Mouse (Mus musculus): ENCODE results near the gene Cerk. TPM values are rescaled to one million over a fixed set of nuclear protein-coding genes. Genes with fewer than 3 reads are reported as not detected.

Gene Cerk
- polyA plus RNA-seq, 1 experiment from 2014 or later, result 12.4 TPM

DNA sequence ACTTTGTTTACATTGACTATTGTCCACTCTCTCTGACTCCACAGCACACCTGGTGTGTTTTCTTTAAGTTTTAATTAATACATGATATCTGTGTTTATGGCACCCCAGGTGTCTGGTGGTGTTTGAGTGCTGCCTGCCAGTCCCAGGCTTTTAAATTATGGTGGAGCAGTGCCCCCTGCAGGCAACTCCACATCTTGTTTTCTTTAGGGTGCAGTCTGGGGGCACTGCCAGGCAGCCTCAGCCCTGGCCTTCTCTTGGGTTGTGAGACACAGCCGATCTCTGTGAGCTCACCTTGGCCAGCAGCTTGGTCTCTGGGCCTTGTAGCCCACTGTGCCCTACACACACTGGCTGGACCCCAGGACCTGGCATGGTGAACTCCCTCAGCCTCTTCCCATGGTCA is 61.6 kb downstream of the Cerk start:
- no peak overlapping the region for H3K4me3 ChIP-seq
- no peak overlapping the region for H3K4me2 ChIP-seq
- H3K9me3 ChIP-seq, result no peaks in the 10 kb centered on the region
- no peaks in the 10 kb centered on the region for H3K27me3 ChIP-seq (replicated peaks)
- 50% methylated on average over 1 of the region's 1 CpGs for WGBS
- peaks cover 85% of the 10 kb centered on the region for H3K36me3 ChIP-seq
- 0 out of 2 replicates have a peak overlapping the region, but pooled peaks have one; percentile 5 for H3K9ac ChIP-seq
- H3K27ac ChIP-seq (replicated peaks), result no peak overlapping the region
- ATAC-seq (ENCODE audit: extremely low read depth, insufficient number of reproducible peaks, low FRiP score, low TSS enrichment), result no peak
- H3K4me1 ChIP-seq, result peaks cover 13% of the 10 kb centered on the region; the same call in 1 of the 2 replicates

DNA sequence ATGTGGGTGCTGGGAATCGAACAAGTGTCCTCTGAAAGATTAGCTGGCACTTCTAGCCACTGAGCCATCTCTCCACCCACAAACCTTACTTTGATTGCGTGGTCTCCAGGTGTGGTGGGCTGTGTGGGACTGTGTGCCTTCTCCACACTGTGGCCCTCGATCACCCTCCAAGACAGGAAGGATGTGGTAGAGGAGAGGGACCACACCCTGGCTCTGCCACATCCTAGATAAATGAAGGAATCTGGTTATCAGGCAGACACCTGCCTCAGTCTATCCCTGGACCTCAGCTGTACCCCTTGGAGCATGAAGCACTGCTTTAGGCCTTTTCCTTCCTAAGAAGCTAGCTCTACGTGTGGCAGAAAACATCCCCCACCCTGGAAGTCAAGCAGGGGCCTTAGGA is 62.5 kb downstream of the Cerk start:
- Histone ChIP-seq H3K27me3 (replicated peaks) (no peaks in the 10 kb centered on the region), H3K27ac (replicated peaks) (no peak overlapping the region), H3K4me3 (no peak overlapping the region), H3K4me1 (peaks cover 13% of the 10 kb centered on the region; the same call in 1 of the 2 replicates), H3K4me2 (no peak overlapping the region), H3K9me3 (no peaks in the 10 kb centered on the region), H3K36me3 (peaks cover 85% of the 10 kb centered on the region), H3K9ac (no peak overlapping the region)
- no peak for ATAC-seq (ENCODE audit: extremely low read depth, insufficient number of reproducible peaks, low FRiP score, low TSS enrichment)
- 85% methylated on average over 4 of the region's 4 CpGs for WGBS

DNA sequence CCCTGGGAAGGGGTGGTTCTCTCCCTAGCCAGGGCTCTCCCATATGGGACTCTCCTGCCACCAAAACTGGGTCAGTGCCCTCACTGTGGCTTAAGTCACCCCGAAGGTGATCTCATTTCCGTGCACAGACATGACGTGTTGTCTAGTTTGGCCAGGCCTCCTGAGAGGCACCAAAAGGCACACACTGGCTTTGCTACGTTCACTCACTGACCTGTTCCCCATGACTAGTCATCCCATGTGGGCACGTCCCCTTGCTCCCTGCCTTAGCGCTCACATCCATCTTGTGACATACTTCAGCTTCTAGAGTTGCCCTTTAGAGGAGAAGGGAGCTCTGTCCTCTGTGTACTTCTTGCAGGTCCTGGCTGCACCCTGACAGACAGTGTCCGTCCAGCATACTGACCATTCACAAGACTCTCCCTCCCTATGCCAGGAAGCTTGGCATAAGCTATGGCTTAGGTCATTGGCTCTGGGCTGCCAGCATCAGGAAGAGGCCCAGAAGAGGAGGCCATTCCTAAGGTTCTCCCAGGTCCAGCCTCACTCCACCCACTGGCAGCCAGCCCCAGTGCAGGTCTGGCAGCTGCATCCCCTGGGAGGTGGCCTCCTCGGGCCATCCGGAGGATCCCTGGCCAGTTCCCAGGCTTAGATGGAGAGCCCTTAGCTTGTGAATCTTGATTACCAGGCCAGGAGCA is 63.5 kb downstream of the Cerk start:
- H3K4me2 ChIP-seq, result no peak overlapping the region
- H3K4me1 ChIP-seq, result peaks cover 23% of the 10 kb centered on the region
- ATAC-seq (ENCODE audit: extremely low read depth, insufficient number of reproducible peaks, low FRiP score, low TSS enrichment), result no peak
- peaks cover 77% of the 10 kb centered on the region for H3K36me3 ChIP-seq
- H3K9ac ChIP-seq, result no peak overlapping the region; the same call in 1 of the 2 replicates
- no peak overlapping the region for H3K27ac ChIP-seq (replicated peaks)
- H3K4me3 ChIP-seq, result no peak overlapping the region
- 81% methylated on average over 9 of the region's 9 CpGs for WGBS
- no peaks in the 10 kb centered on the region for H3K27me3 ChIP-seq (replicated peaks)
- H3K9me3 ChIP-seq, result no peaks in the 10 kb centered on the region

DNA sequence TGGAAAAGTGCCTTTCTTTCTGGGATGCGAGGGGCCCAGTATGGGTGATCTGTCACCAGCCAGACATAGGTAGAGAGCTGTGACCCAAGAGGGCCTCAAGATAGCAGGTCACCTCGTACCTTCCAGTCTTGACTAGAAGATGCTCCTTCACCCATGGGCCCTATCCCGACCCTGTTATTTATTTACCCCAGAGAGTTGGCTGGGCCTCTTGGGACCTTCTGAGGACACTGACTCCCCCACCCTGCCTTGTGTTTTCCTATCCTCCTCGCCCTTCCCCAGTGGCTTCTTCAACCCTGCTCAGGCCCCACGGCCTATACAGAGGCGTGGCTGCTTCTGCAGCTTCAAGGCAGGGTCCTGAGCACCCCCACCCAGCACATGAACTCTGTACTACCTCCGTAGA is 66.8 kb downstream of the Cerk start:
- Histone ChIP-seq H3K27ac (replicated peaks) (no peak overlapping the region), H3K36me3 (peaks cover 58% of the 10 kb centered on the region), H3K4me2 (no peak overlapping the region), H3K27me3 (replicated peaks) (no peaks in the 10 kb centered on the region), H3K9ac (no peak overlapping the region), H3K9me3 (no peaks in the 10 kb centered on the region), H3K4me1 (peaks cover 40% of the 10 kb centered on the region), H3K4me3 (no peak overlapping the region)
- no peak for ATAC-seq (ENCODE audit: extremely low read depth, insufficient number of reproducible peaks, low FRiP score, low TSS enrichment)
- WGBS, result 82% methylated on average over 7 of the region's 7 CpGs

DNA sequence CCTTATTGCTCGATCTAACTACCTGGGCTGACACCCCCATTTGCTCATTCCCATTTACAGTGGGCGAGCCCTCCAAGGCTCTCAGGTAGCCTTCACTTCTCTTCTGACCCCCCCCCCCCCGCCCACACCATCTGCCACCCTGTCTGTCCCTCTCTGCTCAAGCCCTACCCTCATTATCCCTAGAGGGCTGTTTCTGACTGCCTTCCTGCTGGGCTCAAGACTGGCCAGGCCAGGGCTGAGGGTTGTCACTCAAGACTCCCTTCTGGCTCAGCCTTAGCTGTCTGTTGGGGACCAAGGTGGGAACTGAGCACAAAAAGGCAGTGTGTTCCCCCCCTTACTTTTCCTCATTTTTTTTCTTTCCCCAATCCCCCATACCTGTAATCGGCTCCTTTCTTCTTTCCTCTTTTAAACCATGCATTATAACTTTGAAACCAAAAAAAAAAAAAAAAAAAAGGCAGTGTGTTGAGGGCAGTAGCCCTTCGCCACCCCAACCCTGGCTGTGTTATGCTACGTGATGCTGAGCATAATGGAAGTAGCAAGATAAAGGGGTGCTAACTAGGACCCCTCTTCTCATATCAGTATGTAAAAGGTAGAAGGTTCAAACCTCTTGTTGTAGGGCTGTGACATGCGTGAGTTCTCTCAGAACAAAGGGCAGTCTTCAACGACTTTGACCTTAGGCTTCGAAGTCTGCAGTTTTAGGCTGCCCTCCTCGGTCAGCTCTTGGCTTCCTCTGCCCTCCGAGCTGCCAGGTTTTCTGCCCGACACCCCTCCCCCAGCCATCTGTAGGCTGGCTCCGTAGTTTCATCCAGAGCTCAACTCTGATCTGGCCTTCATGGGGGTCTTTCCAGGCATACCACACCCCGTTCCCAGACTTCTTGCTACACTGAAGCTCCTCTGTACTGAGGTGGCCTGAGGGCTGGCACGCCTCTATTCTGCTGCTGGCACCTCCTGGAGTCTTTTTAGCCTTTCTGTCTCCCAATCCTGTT is 68.5 kb downstream of the Cerk start:
- Histone ChIP-seq H3K36me3 (peaks cover 40% of the 10 kb centered on the region), H3K4me2 (no peak overlapping the region), H3K4me3 (no peak overlapping the region), H3K9ac (peak overlapping the region; percentile 40; the same call in 1 of the 2 replicates), H3K27me3 (replicated peaks) (no peaks in the 10 kb centered on the region), H3K27ac (replicated peaks) (0 out of 2 replicates have a peak overlapping the region, but pooled peaks have one; percentile 16), H3K9me3 (no peaks in the 10 kb centered on the region), H3K4me1 (peaks cover 54% of the 10 kb centered on the region)
- 48% methylated on average over 14 of the region's 15 CpGs for WGBS
- no peak for ATAC-seq (ENCODE audit: extremely low read depth, insufficient number of reproducible peaks, low FRiP score, low TSS enrichment)

DNA sequence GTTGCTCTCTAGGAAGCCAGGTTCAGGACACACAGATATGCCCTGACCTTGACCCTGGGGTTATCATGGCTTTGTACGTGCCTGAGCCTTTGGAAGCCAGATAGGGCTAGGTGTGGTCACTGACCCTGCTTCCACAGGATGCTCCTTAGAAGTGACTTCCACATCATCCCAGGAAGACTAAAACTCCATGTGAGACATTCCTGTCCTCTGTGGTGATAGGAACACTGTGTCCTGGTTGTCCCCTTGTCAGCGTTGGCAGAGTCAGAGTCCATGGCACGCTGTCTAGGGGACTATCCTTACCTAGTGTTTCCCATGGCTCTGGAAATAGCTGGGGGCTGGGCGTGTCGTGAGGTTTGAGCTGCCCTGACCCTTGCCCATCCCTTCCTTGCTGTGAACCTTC is 69.5 kb downstream of the Cerk start:
- H3K4me1 ChIP-seq, result peaks cover 60% of the 10 kb centered on the region
- WGBS, result 20% methylated on average over 5 of the region's 5 CpGs
- ATAC-seq (ENCODE audit: extremely low read depth, insufficient number of reproducible peaks, low FRiP score, low TSS enrichment), result no peak
- peak overlapping the region; percentile 61 for H3K9ac ChIP-seq
- peak overlapping the region; percentile 16; the same call in 1 of the 2 replicates for H3K27ac ChIP-seq (replicated peaks)
- no peak overlapping the region for H3K4me3 ChIP-seq
- H3K9me3 ChIP-seq, result no peaks in the 10 kb centered on the region
- H3K27me3 ChIP-seq (replicated peaks), result no peaks in the 10 kb centered on the region
- H3K36me3 ChIP-seq, result peaks cover 32% of the 10 kb centered on the region
- H3K4me2 ChIP-seq, result no peak overlapping the region

DNA sequence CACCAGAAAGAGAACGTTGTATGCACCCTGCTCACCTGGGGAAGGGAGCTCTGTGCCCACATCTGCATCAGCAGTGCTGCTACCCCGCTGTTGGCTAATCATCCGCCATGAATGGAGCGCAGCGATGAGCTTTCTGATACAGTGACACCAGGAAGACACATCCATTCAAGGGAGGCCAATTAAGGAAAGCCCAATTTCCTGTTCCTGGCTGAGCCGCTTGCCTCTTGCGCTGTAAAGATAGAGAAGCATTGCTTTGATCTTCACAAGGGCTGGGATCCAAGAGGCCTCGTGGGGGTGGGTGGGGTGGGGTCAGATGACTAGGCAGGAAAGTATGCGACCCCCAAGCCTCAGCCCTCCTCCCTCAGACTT is 72.6 kb downstream of the Cerk start:
- 13% methylated on average over 9 of the region's 9 CpGs for WGBS
- H3K4me2 ChIP-seq, result peak overlapping the region; percentile 39

DNA sequence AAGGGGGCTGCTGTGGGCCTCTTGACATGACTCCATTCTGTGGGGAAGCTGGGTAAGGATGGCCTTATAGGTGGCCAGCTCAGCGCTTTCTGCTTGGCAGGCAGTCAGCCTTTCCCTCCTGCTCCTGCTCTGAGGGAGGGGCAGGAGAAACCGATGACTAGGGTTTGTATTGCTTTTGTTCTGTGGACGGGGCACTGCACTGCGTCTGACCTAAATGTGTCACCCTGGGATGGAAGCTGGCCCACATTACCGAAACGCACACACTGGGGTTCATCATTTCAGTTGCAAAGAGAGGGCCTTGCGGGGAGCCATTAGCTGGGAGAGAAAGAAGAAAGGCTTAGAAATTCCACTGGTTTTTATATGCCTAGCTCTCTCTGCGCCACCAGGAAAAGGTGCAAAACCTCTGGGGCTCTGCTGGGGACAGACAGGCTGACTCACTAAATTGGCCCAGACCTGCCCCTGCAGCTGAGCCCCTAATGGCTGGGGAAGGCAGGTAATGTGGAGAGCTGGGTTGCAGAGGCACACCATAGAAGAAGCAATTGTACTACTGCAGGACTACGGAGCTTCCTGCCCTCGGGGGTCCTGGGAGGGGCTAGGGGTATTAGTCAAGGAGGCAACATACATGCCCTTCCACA is 73.1 kb downstream of the Cerk start:
- H3K9ac ChIP-seq, result peak overlapping the region; percentile 41
- no peak overlapping the region for H3K4me3 ChIP-seq
- no peak for ATAC-seq (ENCODE audit: extremely low read depth, insufficient number of reproducible peaks, low FRiP score, low TSS enrichment)

More for the DNA sequence above, 72.6 kb downstream of the Cerk start:
- no peaks in the 10 kb centered on the region for H3K27me3 ChIP-seq (replicated peaks)
- peak overlapping the region; percentile 15 for H3K9ac ChIP-seq
- H3K9me3 ChIP-seq, result no peaks in the 10 kb centered on the region
- peaks cover under 1% of the 10 kb centered on the region; the same call in 1 of the 2 replicates for H3K36me3 ChIP-seq
- peak overlapping the region; percentile 75 for H3K27ac ChIP-seq (replicated peaks)
- no peak overlapping the region for H3K4me3 ChIP-seq
- ATAC-seq (ENCODE audit: extremely low read depth, insufficient number of reproducible peaks, low FRiP score, low TSS enrichment), result no peak
- peaks cover 91% of the 10 kb centered on the region for H3K4me1 ChIP-seq

DNA sequence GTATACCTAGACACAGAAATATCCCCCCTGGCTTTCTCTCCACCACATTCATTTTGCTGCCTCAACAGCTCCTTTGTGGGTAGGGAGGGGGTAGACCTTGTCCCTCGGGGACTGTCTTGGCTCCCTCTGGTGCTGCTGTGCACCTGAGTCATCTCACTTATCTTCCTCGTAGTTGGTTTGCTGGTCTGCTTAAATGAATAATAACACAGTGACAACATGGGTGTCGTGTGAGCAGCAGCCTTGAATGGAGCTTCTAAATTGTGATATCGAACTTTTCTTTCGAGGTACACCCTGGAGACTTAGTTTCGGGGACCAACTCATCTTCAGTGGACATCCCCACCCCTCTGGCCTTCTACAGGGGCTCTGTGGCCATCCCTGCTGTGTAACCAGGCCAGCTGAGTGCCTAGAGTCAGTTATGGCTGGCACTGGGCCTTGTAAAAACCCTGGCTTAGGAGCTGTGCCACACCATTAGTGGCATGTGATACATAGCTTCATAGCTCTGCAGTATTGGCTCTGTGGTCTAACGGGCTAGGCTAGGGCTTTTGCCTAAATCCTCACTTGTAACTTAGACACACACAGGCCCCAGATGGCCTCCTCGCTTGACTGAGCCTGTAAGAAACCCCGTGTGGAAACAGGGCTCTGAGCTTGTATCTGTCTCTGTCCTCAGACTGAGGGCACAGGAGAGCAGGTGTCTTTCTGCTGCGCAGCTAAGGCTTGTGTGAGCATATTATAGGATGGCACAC is 75.4 kb downstream of the Cerk start:
- H3K4me2 ChIP-seq, result peak overlapping the region; percentile 42
- H3K4me3 ChIP-seq, result no peak overlapping the region
- H3K27me3 ChIP-seq (replicated peaks), result no peaks in the 10 kb centered on the region
- no peak for ATAC-seq (ENCODE audit: extremely low read depth, insufficient number of reproducible peaks, low FRiP score, low TSS enrichment)
- peak overlapping the region; percentile 47 for H3K9ac ChIP-seq
- no peaks in the 10 kb centered on the region for H3K36me3 ChIP-seq
- no peaks in the 10 kb centered on the region for H3K9me3 ChIP-seq
- peak overlapping the region; percentile 90 for H3K27ac ChIP-seq (replicated peaks)
- WGBS, result 78% methylated on average over 10 of the region's 10 CpGs
- H3K4me1 ChIP-seq, result peaks cover 91% of the 10 kb centered on the region

More for the DNA sequence above, 73.1 kb downstream of the Cerk start:
- Histone ChIP-seq H3K4me2 (peak overlapping the region; percentile 39), H3K36me3 (no peaks in the 10 kb centered on the region), H3K4me1 (peaks cover 91% of the 10 kb centered on the region), H3K27me3 (replicated peaks) (no peaks in the 10 kb centered on the region), H3K27ac (replicated peaks) (peak overlapping the region; percentile 75), H3K9me3 (no peaks in the 10 kb centered on the region)
- 18% methylated on average over 10 of the region's 10 CpGs for WGBS

DNA sequence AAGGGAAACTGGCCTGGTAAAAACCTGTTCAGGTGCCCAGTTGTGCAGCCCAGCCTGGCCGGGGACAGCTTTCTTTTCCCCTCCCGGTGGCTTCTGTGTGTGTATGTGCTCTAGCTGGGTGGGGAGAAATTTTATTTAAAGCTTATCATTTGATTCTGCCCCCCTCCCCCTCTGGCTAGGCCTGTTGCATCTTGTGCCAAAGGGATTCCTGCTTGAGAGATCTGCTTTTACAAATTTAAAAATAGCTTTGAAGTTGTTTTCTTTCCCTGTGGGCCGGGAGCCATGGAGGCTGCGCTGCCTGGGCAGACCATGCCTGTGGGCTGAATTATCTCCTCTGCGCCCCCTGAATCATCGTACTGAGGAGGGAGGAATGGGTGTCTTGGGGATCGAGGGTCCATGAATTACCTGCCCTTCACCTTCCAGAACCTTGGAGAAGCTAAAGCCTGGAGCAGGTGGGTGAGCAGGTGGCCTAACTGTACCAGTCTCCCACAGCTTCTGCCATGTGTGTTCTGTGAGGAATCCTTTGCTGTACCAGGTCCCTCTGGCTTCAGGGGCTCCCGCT is 76.2 kb downstream of the Cerk start:
- no peaks in the 10 kb centered on the region for H3K9me3 ChIP-seq
- peak overlapping the region; percentile 90 for H3K27ac ChIP-seq (replicated peaks)
- no peak overlapping the region for H3K4me3 ChIP-seq
- peak overlapping the region; percentile 42 for H3K4me2 ChIP-seq
- peak; percentile 6; the same call in 1 of the 2 replicates for ATAC-seq (ENCODE audit: extremely low read depth, insufficient number of reproducible peaks, low FRiP score, low TSS enrichment)
- H3K9ac ChIP-seq, result peak overlapping the region; percentile 41
- 35% methylated on average over 8 of the region's 8 CpGs for WGBS
- H3K36me3 ChIP-seq, result no peaks in the 10 kb centered on the region
- H3K4me1 ChIP-seq, result peaks cover 97% of the 10 kb centered on the region
- no peaks in the 10 kb centered on the region for H3K27me3 ChIP-seq (replicated peaks)

Data from heart, embryonic 13.5 days (tissue).